ENCODE assay signal across 29 mouse cellular contexts in genomic region chr1:39379021-39379420, GRCm38 (mm10). TPM values are rescaled to one million over a fixed set of nuclear protein-coding genes. Genes with fewer than 3 reads are reported as not detected.
DNase-seq lines count a peak whose midpoint lies in the region; ATAC-seq and TF ChIP-seq lines count a peak whose summit lies in the region.
"Had no signal": no experiment of that assay in that cellular context is flagged by ENCODE, and none has a peak within 500 bp of the region (broad histone marks: within the 10 kb centered on the region; RNA-seq: fewer than 3 reads in every experiment).

No protein-coding gene starts in this region.

- no peaks in the 10 kb centered on the region for H3K27me3 ChIP-seq in heart, embryonic 10.5 days (ENCODE audit: insufficient read depth, poor library complexity, severe bottlenecking)
- H3K27me3 ChIP-seq in kidney, postnatal 0 days (ENCODE audit: insufficient read depth, low read length), result no peaks in the 10 kb centered on the region
- no peaks in the 10 kb centered on the region for H3K27me3 ChIP-seq in kidney, adult 2 months (replicated peaks; ENCODE audit: control insufficient read depth, insufficient read depth, low read length)
- H3K27me3 ChIP-seq: embryonic facial prominence, embryonic 13.5 days; forebrain, embryonic 15.5 days; heart, embryonic 15.5 days; intestine, embryonic 15.5 days; midbrain, embryonic 12.5 days; neural tube, embryonic 15.5 days; Patski had no signal

- WGBS in heart, embryonic 10.5 days, result 49% methylated on average over 5 of the region's 5 CpGs
- 58% methylated on average over 5 of the region's 5 CpGs for WGBS in kidney, postnatal 0 days
- WGBS in kidney, adult 2 months, result 43% methylated on average over 5 of the region's 5 CpGs

- H3K4me3 ChIP-seq in heart, embryonic 10.5 days, result no peak overlapping the region
- no peak overlapping the region for H3K4me3 ChIP-seq in kidney, postnatal 0 days (replicated peaks; ENCODE audit: low read depth, low read length)
- H3K4me3 ChIP-seq in kidney, adult 2 months (ENCODE audit: insufficient read depth, low read depth, low read length), result no peak overlapping the region
- H3K4me3 ChIP-seq: embryonic facial prominence, embryonic 13.5 days; forebrain, embryonic 10.5 days; forebrain, embryonic 15.5 days; gastrocnemius, adult 2 months; heart, adult 2 months; heart, embryonic 15.5 days; intestine, embryonic 15.5 days; midbrain, embryonic 12.5 days; neural tube, embryonic 15.5 days had no signal

- peak overlapping the region; percentile 31; the same call in 1 of the 2 replicates for H3K27ac ChIP-seq in heart, embryonic 10.5 days
- peak overlapping the region; percentile 22; the same call in 1 of the 2 replicates for H3K27ac ChIP-seq in kidney, postnatal 0 days
- no peak overlapping the region for H3K27ac ChIP-seq in kidney, adult 2 months (ENCODE audit: insufficient read depth, low read depth, low read length)
- H3K27ac ChIP-seq: embryonic facial prominence, embryonic 13.5 days; forebrain, embryonic 10.5 days; forebrain, embryonic 15.5 days; gastrocnemius, adult 2 months; heart, adult 2 months; heart, embryonic 15.5 days; intestine, embryonic 15.5 days; midbrain, embryonic 12.5 days; neural tube, embryonic 15.5 days had no signal

- H3K4me1 ChIP-seq in heart, embryonic 10.5 days, result peaks cover 5% of the 10 kb centered on the region
- H3K4me1 ChIP-seq in kidney, postnatal 0 days (replicated peaks; ENCODE audit: insufficient read depth, low read length), result no peaks in the 10 kb centered on the region; the same call in 1 of the 2 replicates
- H3K4me1 ChIP-seq in kidney, adult 2 months (ENCODE audit: control insufficient read depth, insufficient read depth, low read length), result peaks cover 5% of the 10 kb centered on the region; the same call in 1 of the 2 replicates
- H3K4me1 ChIP-seq: embryonic facial prominence, embryonic 13.5 days; forebrain, embryonic 10.5 days; forebrain, embryonic 15.5 days; heart, embryonic 15.5 days; intestine, embryonic 15.5 days; midbrain, embryonic 12.5 days; neural tube, embryonic 15.5 days had no signal

- no peak for TF ChIP-seq CTCF in kidney, postnatal 0 days (IDR thresholded peaks at IDR 0.05; ENCODE audit: low read depth)
- TF ChIP-seq CTCF in kidney, adult 2 months (conservative IDR thresholded peaks at IDR 0.05; ENCODE audit: insufficient read depth, insufficient read length, low read depth, low read length), result no peak

- 0 out of 2 replicates have a peak, but pooled peaks have one; percentile 14 for ATAC-seq in kidney, postnatal 0 days (replicated peaks; ENCODE audit: low FRiP score, low read depth)
- ATAC-seq in megakaryocyte progenitor cell, adult 5-6 weeks (replicated peaks; ENCODE audit: poor library complexity), result 0 out of 2 replicates have a peak, but pooled peaks have one; percentile 28
- ATAC-seq: forebrain, embryonic 15.5 days; hindbrain, embryonic 16.5 days; intestine, embryonic 15.5 days; Patski had no signal

- no peak for DNase-seq in heart, embryonic 10.5 days (ENCODE audit: low spot score)
- DNase-seq in heart, adult 8-10 months (ENCODE audit: low spot score), result no peak
- no peak for DNase-seq in kidney, postnatal 0 days (ENCODE audit: low spot score)
- DNase-seq in kidney, adult 2 months, result no peak
- DNase-seq in lung, postnatal 10 days, result peak; percentile 40
- no peak for DNase-seq in lung, postnatal 14 days
- DNase-seq in frontal cortex, adult 2 months (ENCODE audit: extremely low spot score in 1 of 2, low spot score in 1 of 2), result no peak
- DNase-seq: adrenal gland, postnatal 14 days; cerebellum, adult 11 months; cerebellum, adult 9-10 months; gastrocnemius, adult 2 months; gastrocnemius, postnatal 36 days; heart, adult 2 months; layer of hippocampus, adult 9-11 months; liver; right cerebral cortex, postnatal 25 days; thymus, adult 18-20 months; thymus, postnatal 25 days had no signal

- H3K4me2 ChIP-seq in kidney, postnatal 0 days (ENCODE audit: low read length), result no peak overlapping the region
- H3K4me2 ChIP-seq: embryonic facial prominence, embryonic 13.5 days; forebrain, embryonic 15.5 days; heart, embryonic 15.5 days; intestine, embryonic 15.5 days; midbrain, embryonic 12.5 days; neural tube, embryonic 15.5 days had no signal

- no peaks in the 10 kb centered on the region for H3K9me3 ChIP-seq in heart, embryonic 10.5 days
- no peaks in the 10 kb centered on the region for H3K9me3 ChIP-seq in kidney, postnatal 0 days (replicated peaks; ENCODE audit: low read length)
- H3K9me3 ChIP-seq: embryonic facial prominence, embryonic 13.5 days; forebrain, embryonic 10.5 days; forebrain, embryonic 15.5 days; G1E; heart, embryonic 15.5 days; intestine, embryonic 15.5 days; midbrain, embryonic 12.5 days; neural tube, embryonic 15.5 days had no signal

- no peak for TF ChIP-seq POLR2A in kidney, adult 2 months (IDR thresholded peaks at IDR 0.05; ENCODE audit: low read depth, low read length)

- no peak overlapping the region for H3K9ac ChIP-seq in kidney, postnatal 0 days (ENCODE audit: low read depth, low read length)
- H3K9ac ChIP-seq: embryonic facial prominence, embryonic 13.5 days; forebrain, embryonic 15.5 days; heart, embryonic 15.5 days; intestine, embryonic 15.5 days; midbrain, embryonic 12.5 days; neural tube, embryonic 15.5 days had no signal

- peaks cover 33% of the 10 kb centered on the region; the same call in 1 of the 2 replicates for H3K36me3 ChIP-seq in heart, embryonic 10.5 days
- H3K36me3 ChIP-seq in kidney, postnatal 0 days (ENCODE audit: insufficient read depth, low read length), result 0 out of 2 replicates have a peak, but pooled peaks cover 2% of the 10 kb centered on the region
- 0 out of 2 replicates have a peak, but pooled peaks cover 2% of the 10 kb centered on the region for H3K36me3 ChIP-seq in kidney, adult 2 months (ENCODE audit: control insufficient read depth, insufficient read depth, low read length)

RNA-seq across cellular contexts. Expression of gene Rpl31, which starts 11.4 kb away (rescaled TPM):
- polyA plus RNA-seq in heart, embryonic 10.5 days (2016; fragmentation: Nextera tagmentation; extraction: Ambion mirVana), result 325 and 422 TPM in 2 replicates
- 100 to 1,000 TPM; 470 to 601 (median 547) TPM for total RNA-seq in heart, adult 8-10 months (2022)
- polyA plus RNA-seq in kidney, postnatal 0 days (2015; fragmentation: Nextera tagmentation; extraction: Ambion mirVana), result 566 and 696 TPM in 2 replicates
- polyA plus RNA-seq in kidney, adult 2 months (2012; rRNA removed), result 209 and 261 TPM in 2 replicates
- 2,167 and 2,499 TPM in 2 replicates for total RNA-seq in megakaryocyte progenitor cell, adult 5-6 weeks (2015)
- 497 and 660 TPM in 2 replicates for total RNA-seq in megakaryocyte progenitor cell, adult 5-6 weeks (2017)
- 751 and 916 TPM in 2 replicates for polyA plus RNA-seq in frontal cortex, adult 2 months (2012; rRNA removed)
